Mouse (Mus musculus) midbrain, embryonic 16.5 days (tissue): ENCODE measurements around the gene Fkbp5. TPM values are rescaled to one million over a fixed set of nuclear protein-coding genes. Genes with fewer than 3 reads are reported as not detected.

Source experiments
- ATAC-seq: fragments of 200-750 bp; cut with Nextera tagmentation; 2 replicates; pipeline ENCODE4 v1.8.0; 2017; ENCODE audit warnings: moderate TSS enrichment
- H3K27ac ChIP-seq: fragments of 300-500 bp; sonication (generic); 2 replicates; pipeline ENCODE4 v1.5.1; 2014; ENCODE audit warnings: mild to moderate bottlenecking, low read length, mixed read lengths
- H3K27me3 ChIP-seq: fragments of 300-500 bp; sonication (generic); 2 replicates; pipeline ENCODE4 v1.6.1; 2014; ENCODE audit warnings: low read depth, low read length, mixed read lengths; ENCODE audit not compliant: control insufficient read depth, insufficient read depth
- H3K36me3 ChIP-seq: fragments of 300-500 bp; sonication (generic); 2 replicates; pipeline ENCODE4 v1.6.1; 2014; ENCODE audit warnings: mild to moderate bottlenecking, low read length, moderate library complexity, mixed read lengths; ENCODE audit not compliant: control insufficient read depth, insufficient read depth
- H3K4me1 ChIP-seq: fragments of 300-500 bp; sonication (generic); 2 replicates; pipeline ENCODE4 v1.6.1; 2014; ENCODE audit warnings: mild to moderate bottlenecking, low read length, mixed read lengths; ENCODE audit not compliant: control insufficient read depth, insufficient read depth
- H3K4me2 ChIP-seq: fragments of 300-500 bp; sonication (generic); 2 replicates; pipeline ENCODE4 v1.6.1; 2014; ENCODE audit warnings: mild to moderate bottlenecking, low read length, mixed read lengths
- H3K4me3 ChIP-seq: fragments of 300-500 bp; sonication (generic); 2 replicates; pipeline ENCODE4 v1.5.1; 2014; ENCODE audit warnings: low read depth, mild to moderate bottlenecking, low read length, moderate library complexity, mixed read lengths
- H3K9ac ChIP-seq: fragments of 300-500 bp; sonication (generic); 2 replicates; pipeline ENCODE4 v1.6.1; 2014; ENCODE audit warnings: low read depth, low read length, mixed read lengths
- H3K9me3 ChIP-seq: fragments of 300-500 bp; sonication (generic); replicated peaks from 2 replicates; pipeline ENCODE4 v1.6.1; 2014; ENCODE audit warnings: mild to moderate bottlenecking, low read length, mixed read lengths; ENCODE audit not compliant: control insufficient read depth, poor library complexity, severe bottlenecking
- WGBS: fragments of 180-500 bp; shearing (Covaris S2); extraction: QIAGEN DNeasy Blood & Tissue Kit; methylation state at CpG from one replicate; pipeline ENCODE4 v1.1.7; 2014; 5-methylcytosine and 5-hydroxymethylcytosine counted together
- polyA plus RNA-seq: library from polyadenylated mRNA; unstranded; fragments of >200 nt; fragmentation: Nextera tagmentation; extraction: Ambion mirVana; gene quantifications from 2 replicates; pipeline ENCODE4 v1.2.1, GENCODE M21; 2015

The Fkbp5 gene
- polyA plus RNA-seq, 1 experiment from 2014 or later = 36.3 TPM

- under 1% methylated on average over 38 of the region's 58 CpGs for WGBS
- Histone ChIP-seq H3K9me3 (no peaks in the 10 kb centered on the region), H3K4me3 (peak overlapping the region; percentile 89)
Measured at GRCm38 (mm10) chr17:28485977-28486400, 31.3 kb downstream of the Fkbp5 start.

GRCm38 (mm10) chr17:28485446-28485948 lies 31.8 kb downstream of the Fkbp5 start:
- peak overlapping the region; percentile 84 for H3K9ac ChIP-seq
- H3K4me2 ChIP-seq = peak overlapping the region; percentile 90
- no peaks in the 10 kb centered on the region for H3K36me3 ChIP-seq
- peaks cover 15% of the 10 kb centered on the region for H3K4me1 ChIP-seq
- no peaks in the 10 kb centered on the region for H3K27me3 ChIP-seq
- under 1% methylated on average over 61 of the region's 77 CpGs for whole genome bisulfite sequencing
- ATAC-seq = peak; percentile 74
- no peaks in the 10 kb centered on the region for H3K9me3 ChIP-seq
- H3K27ac ChIP-seq = peak overlapping the region; percentile 87
- peak overlapping the region; percentile 89 for H3K4me3 ChIP-seq

More at GRCm38 (mm10) chr17:28485977-28486400, 31.3 kb downstream of the Fkbp5 start:
- Histone ChIP-seq H3K27ac (peak overlapping the region; percentile 87), H3K36me3 (no peaks in the 10 kb centered on the region), H3K9ac (peak overlapping the region; percentile 84), H3K27me3 (no peaks in the 10 kb centered on the region), H3K4me2 (peak overlapping the region; percentile 90), H3K4me1 (peaks cover 15% of the 10 kb centered on the region)
- ATAC-seq = peak; percentile 99

GRCm38 (mm10) chr17:28484704-28485445 lies 32.5 kb downstream of the Fkbp5 start:
- H3K9me3 ChIP-seq = no peaks in the 10 kb centered on the region
- no peaks in the 10 kb centered on the region for H3K36me3 ChIP-seq
- 7% methylated on average over 30 of the region's 30 CpGs for WGBS
- peak overlapping the region; percentile 90 for H3K4me2 ChIP-seq
- peaks cover 15% of the 10 kb centered on the region for H3K4me1 ChIP-seq
- peak overlapping the region; percentile 89 for H3K4me3 ChIP-seq
- H3K27ac ChIP-seq = peak overlapping the region; percentile 87
- H3K9ac ChIP-seq = peak overlapping the region; percentile 84
- H3K27me3 ChIP-seq = no peaks in the 10 kb centered on the region
- no peak for ATAC-seq

- no peaks in the 10 kb centered on the region for H3K36me3 ChIP-seq
- 92% methylated on average over 8 of the region's 8 CpGs for WGBS
- ATAC-seq = no peak
- no peak overlapping the region for H3K4me2 ChIP-seq
- H3K9ac ChIP-seq = no peak overlapping the region
- H3K4me3 ChIP-seq = no peak overlapping the region
- H3K27me3 ChIP-seq = no peaks in the 10 kb centered on the region
- H3K27ac ChIP-seq = no peak overlapping the region
- H3K4me1 ChIP-seq = no peaks in the 10 kb centered on the region
- H3K9me3 ChIP-seq = no peaks in the 10 kb centered on the region
Measured at GRCm38 (mm10) chr17:28477421-28477820, 39.9 kb downstream of the Fkbp5 start.

- H3K4me1 ChIP-seq = no peaks in the 10 kb centered on the region
- H3K9me3 ChIP-seq = no peaks in the 10 kb centered on the region
- H3K9ac ChIP-seq = no peak overlapping the region
- H3K36me3 ChIP-seq = no peaks in the 10 kb centered on the region
- no peaks in the 10 kb centered on the region for H3K27me3 ChIP-seq
- H3K27ac ChIP-seq = no peak overlapping the region
- H3K4me2 ChIP-seq = no peak overlapping the region
- H3K4me3 ChIP-seq = no peak overlapping the region
- ATAC-seq = no peak
Measured at GRCm38 (mm10) chr17:28476441-28476840, 40.9 kb downstream of the Fkbp5 start.

GRCm38 (mm10) chr17:28475593-28476325 lies 41.6 kb downstream of the Fkbp5 start:
- H3K9ac ChIP-seq = no peak overlapping the region
- H3K36me3 ChIP-seq = no peaks in the 10 kb centered on the region
- H3K9me3 ChIP-seq = no peaks in the 10 kb centered on the region
- no peak overlapping the region for H3K27ac ChIP-seq
- no peak for ATAC-seq
- WGBS = 87% methylated on average over 3 of the region's 3 CpGs
- H3K4me2 ChIP-seq = no peak overlapping the region
- H3K4me3 ChIP-seq = no peak overlapping the region
- no peaks in the 10 kb centered on the region for H3K4me1 ChIP-seq
- H3K27me3 ChIP-seq = no peaks in the 10 kb centered on the region

GRCm38 (mm10) chr17:28472696-28473095 lies 44.6 kb downstream of the Fkbp5 start:
- no peak for ATAC-seq
- Histone ChIP-seq H3K27ac (no peak overlapping the region), H3K4me3 (no peak overlapping the region), H3K9ac (no peak overlapping the region), H3K9me3 (no peaks in the 10 kb centered on the region), H3K36me3 (no peaks in the 10 kb centered on the region), H3K4me2 (no peak overlapping the region), H3K27me3 (no peaks in the 10 kb centered on the region), H3K4me1 (no peaks in the 10 kb centered on the region)
- WGBS = 48% methylated on average over 5 of the region's 5 CpGs

GRCm38 (mm10) chr17:28470876-28471275 lies 46.5 kb downstream of the Fkbp5 start:
- H3K4me3 ChIP-seq = no peak overlapping the region
- no peak overlapping the region for H3K4me2 ChIP-seq
- no peak overlapping the region for H3K27ac ChIP-seq
- no peaks in the 10 kb centered on the region for H3K4me1 ChIP-seq
- H3K36me3 ChIP-seq = no peaks in the 10 kb centered on the region
- no peaks in the 10 kb centered on the region for H3K27me3 ChIP-seq
- 77% methylated on average over 6 of the region's 6 CpGs for WGBS
- no peaks in the 10 kb centered on the region for H3K9me3 ChIP-seq
- no peak for ATAC-seq
- H3K9ac ChIP-seq = no peak overlapping the region

- H3K9ac ChIP-seq = no peak overlapping the region
- no peak overlapping the region for H3K4me3 ChIP-seq
- H3K4me1 ChIP-seq = no peaks in the 10 kb centered on the region
- H3K36me3 ChIP-seq = no peaks in the 10 kb centered on the region
- no peaks in the 10 kb centered on the region for H3K9me3 ChIP-seq
- WGBS = 84% methylated on average over 11 of the region's 11 CpGs
- H3K4me2 ChIP-seq = no peak overlapping the region
- H3K27me3 ChIP-seq = no peaks in the 10 kb centered on the region
- no peak overlapping the region for H3K27ac ChIP-seq
- ATAC-seq = no peak
Measured at GRCm38 (mm10) chr17:28467749-28468148, 49.6 kb downstream of the Fkbp5 start.
